Mouse (Mus musculus): Measurements from ENCODE around the gene Cyb561d2.

The Cyb561d2 gene

GRCm38 (mm10) chr9:107550491-107551116 lies 8.6 kb upstream of the Cyb561d2 start:
- DNase-seq (ENCODE audit: low read depth, low spot score): no peak

- no peak for DNase-seq (ENCODE audit: low read depth, low spot score)
These were observed 7.5 kb upstream of the Cyb561d2 start for GRCm38 (mm10) chr9:107549297-107550074.

GRCm38 (mm10) chr9:107548820-107549219 lies 6.8 kb upstream of the Cyb561d2 start:
- no peak for DNase-seq (ENCODE audit: low read depth, low spot score)

- DNase-seq (ENCODE audit: low read depth, low spot score): no peak
These were observed 6.0 kb upstream of the Cyb561d2 start for GRCm38 (mm10) chr9:107547957-107548356.

GRCm38 (mm10) chr9:107547026-107547425 lies 5.0 kb upstream of the Cyb561d2 start, which contains the start of gene Zmynd10:
Gene Zmynd10 (plus strand): TSS chr9:107547298.
- peak; percentile 93 for DNase-seq (ENCODE audit: low read depth, low spot score)

GRCm38 (mm10) chr9:107545602-107546001 lies 3.6 kb upstream of the Cyb561d2 start:
- no peak for DNase-seq (ENCODE audit: low read depth, low spot score)

- DNase-seq (ENCODE audit: low read depth, low spot score): no peak
These were observed 3.2 kb upstream of the Cyb561d2 start for GRCm38 (mm10) chr9:107545199-107545598.

- DNase-seq (ENCODE audit: low read depth, low spot score): no peak
These were observed 2.7 kb upstream of the Cyb561d2 start for GRCm38 (mm10) chr9:107544729-107545128.

- DNase-seq (ENCODE audit: low read depth, low spot score): no peak
These were observed 2.3 kb upstream of the Cyb561d2 start for GRCm38 (mm10) chr9:107544196-107544700.

GRCm38 (mm10) chr9:107543299-107543698 lies 1.3 kb upstream of the Cyb561d2 start:
- no peak for DNase-seq (ENCODE audit: low read depth, low spot score)

GRCm38 (mm10) chr9:107542721-107543120 lies 728 bp upstream of the Cyb561d2 start:
- no peak for DNase-seq (ENCODE audit: low read depth, low spot score)

- DNase-seq (ENCODE audit: low read depth, low spot score): no peak
These were observed 326 bp upstream of the Cyb561d2 start for GRCm38 (mm10) chr9:107542352-107542686.

GRCm38 (mm10) chr9:107541005-107541404 lies 988 bp downstream of the Cyb561d2 start:
- DNase-seq (ENCODE audit: low read depth, low spot score): no peak

- DNase-seq (ENCODE audit: low read depth, low spot score): no peak
These were observed 1.6 kb downstream of the Cyb561d2 start for GRCm38 (mm10) chr9:107540420-107540819.

GRCm38 (mm10) chr9:107539940-107540339 lies 2.1 kb downstream of the Cyb561d2 start:
- DNase-seq (ENCODE audit: low read depth, low spot score): no peak

GRCm38 (mm10) chr9:107538711-107539110 lies 3.3 kb downstream of the Cyb561d2 start:
- DNase-seq (ENCODE audit: low read depth, low spot score): no peak

GRCm38 (mm10) chr9:107538231-107538630 lies 3.8 kb downstream of the Cyb561d2 start:
- DNase-seq (ENCODE audit: low read depth, low spot score): no peak

GRCm38 (mm10) chr9:107534408-107535202 lies 7.4 kb downstream of the Cyb561d2 start:
- no peak for DNase-seq (ENCODE audit: low read depth, low spot score)

GRCm38 (mm10) chr9:107533791-107534407 lies 8.1 kb downstream of the Cyb561d2 start, which contains the start of gene Tmem115:
Gene Tmem115 (plus strand): TSS chr9:107533945.
- DNase-seq (ENCODE audit: low read depth, low spot score): peak; percentile 96

GRCm38 (mm10) chr9:107526198-107527026 lies 15.6 kb downstream of the Cyb561d2 start:
- DNase-seq (ENCODE audit: low read depth, low spot score): peak; percentile 60

- DNase-seq (ENCODE audit: low read depth, low spot score): no peak
These were observed 19.6 kb downstream of the Cyb561d2 start for GRCm38 (mm10) chr9:107522400-107522711.
